8 mouse cellular contexts compared by ENCODE assay signal in genomic region chr19:53901931-53902738, GRCm38 (mm10). TPM values are rescaled to one million over a fixed set of nuclear protein-coding genes. Genes with fewer than 3 reads are reported as not detected.
DNase-seq lines count a peak whose midpoint lies in the region; ATAC-seq lines count a peak whose summit lies in the region.

No protein-coding gene starts in this region.

- peak overlapping the region; percentile 67 for H3K4me2 ChIP-seq in heart, embryonic 15.5 days
- H3K4me2 ChIP-seq in forebrain, embryonic 15.5 days (replicated peaks) = peak overlapping the region; percentile 56
- peak overlapping the region; percentile 86 for H3K4me2 ChIP-seq in liver, embryonic 13.5 days
- H3K4me2 ChIP-seq in stomach, embryonic 15.5 days = peak overlapping the region; percentile 69

- WGBS in heart, embryonic 15.5 days = 33% methylated on average over 15 of the region's 15 CpGs
- 60% methylated on average over 15 of the region's 15 CpGs for WGBS in forebrain, embryonic 15.5 days
- 19% methylated on average over 15 of the region's 15 CpGs for WGBS in liver, embryonic 13.5 days (ENCODE audit: insufficient replicate concordance)
- WGBS in stomach, embryonic 15.5 days = 28% methylated on average over 15 of the region's 15 CpGs

- peaks cover 37% of the 10 kb centered on the region for H3K4me1 ChIP-seq in heart, embryonic 15.5 days (replicated peaks)
- peaks cover 26% of the 10 kb centered on the region for H3K4me1 ChIP-seq in forebrain, embryonic 15.5 days
- H3K4me1 ChIP-seq in liver, embryonic 13.5 days (replicated peaks) = peaks cover 48% of the 10 kb centered on the region
- H3K4me1 ChIP-seq in stomach, embryonic 15.5 days = peaks cover 13% of the 10 kb centered on the region

- H3K27me3 ChIP-seq in heart, embryonic 15.5 days = no peaks in the 10 kb centered on the region
- H3K27me3 ChIP-seq in forebrain, embryonic 15.5 days = no peaks in the 10 kb centered on the region
- H3K27me3 ChIP-seq in liver, embryonic 13.5 days = no peaks in the 10 kb centered on the region
- H3K27me3 ChIP-seq in stomach, embryonic 15.5 days (replicated peaks) = no peaks in the 10 kb centered on the region

- H3K4me3 ChIP-seq in heart, embryonic 15.5 days = peak overlapping the region; percentile 81
- H3K4me3 ChIP-seq in forebrain, embryonic 15.5 days = peak overlapping the region; percentile 95
- H3K4me3 ChIP-seq in liver, embryonic 13.5 days (replicated peaks) = peak overlapping the region; percentile 94
- H3K4me3 ChIP-seq in stomach, embryonic 15.5 days (replicated peaks) = peak overlapping the region; percentile 97

- peak overlapping the region; percentile 58 for H3K9ac ChIP-seq in heart, embryonic 15.5 days
- peak overlapping the region; percentile 84 for H3K9ac ChIP-seq in forebrain, embryonic 15.5 days (replicated peaks)
- H3K9ac ChIP-seq in liver, embryonic 13.5 days = peak overlapping the region; percentile 90
- no peak overlapping the region; the same call in 1 of the 2 replicates for H3K9ac ChIP-seq in stomach, embryonic 15.5 days

- DNase-seq in heart, postnatal 4 days = no peak
- peak; percentile 18 for DNase-seq in MN1 (ENCODE audit: low spot score)
- DNase-seq in liver, embryonic 13.5 days = peak; percentile 50
- DNase-seq in left cerebral cortex, adult 9 months (ENCODE audit: low spot score in 2 of 2) = no peak
- no peak for DNase-seq in kidney, postnatal 4 days

- no peaks in the 10 kb centered on the region for H3K9me3 ChIP-seq in heart, embryonic 15.5 days (replicated peaks)
- no peaks in the 10 kb centered on the region for H3K9me3 ChIP-seq in forebrain, embryonic 15.5 days
- no peaks in the 10 kb centered on the region for H3K9me3 ChIP-seq in liver, embryonic 13.5 days (replicated peaks)
- no peaks in the 10 kb centered on the region for H3K9me3 ChIP-seq in stomach, embryonic 15.5 days

- H3K36me3 ChIP-seq in heart, embryonic 15.5 days = no peaks in the 10 kb centered on the region
- no peaks in the 10 kb centered on the region for H3K36me3 ChIP-seq in forebrain, embryonic 15.5 days
- no peaks in the 10 kb centered on the region for H3K36me3 ChIP-seq in liver, embryonic 13.5 days
- H3K36me3 ChIP-seq in stomach, embryonic 15.5 days = no peaks in the 10 kb centered on the region

- ATAC-seq in heart, embryonic 15.5 days (replicated peaks; ENCODE audit: insufficient number of reproducible peaks, insufficient read depth, low FRiP score, low read depth) = no peak
- no peak for ATAC-seq in forebrain, embryonic 15.5 days (replicated peaks)
- ATAC-seq in liver, embryonic 13.5 days (ENCODE audit: low read depth) = peak; percentile 49
- ATAC-seq in stomach, embryonic 15.5 days (ENCODE audit: insufficient read depth, low FRiP score, low read depth) = no peak

- peak overlapping the region; percentile 82 for H3K27ac ChIP-seq in heart, embryonic 15.5 days
- peak overlapping the region; percentile 73 for H3K27ac ChIP-seq in forebrain, embryonic 15.5 days (replicated peaks)
- H3K27ac ChIP-seq in liver, embryonic 13.5 days = peak overlapping the region; percentile 91
- peak overlapping the region; percentile 87 for H3K27ac ChIP-seq in stomach, embryonic 15.5 days

RNA-seq across cellular contexts. Expression of gene Pdcd4, which starts 10.1 kb away (rescaled TPM):
- 35.9 and 38.2 TPM in 2 replicates for polyA plus RNA-seq in heart, embryonic 15.5 days (2015; fragmentation: Nextera tagmentation; extraction: Ambion mirVana)
- 10 to 100 TPM; 19.9 to 22.3 TPM for total RNA-seq in heart, postnatal 4 days (2021)
- polyA plus RNA-seq in forebrain, embryonic 15.5 days (2015; fragmentation: Nextera tagmentation; extraction: Ambion mirVana) = 90.4 and 94.7 TPM in 2 replicates
- polyA plus RNA-seq in liver, embryonic 13.5 days (2015; fragmentation: Nextera tagmentation; extraction: Ambion mirVana) = 19.3 and 23.4 TPM in 2 replicates
- polyA plus RNA-seq in stomach, embryonic 15.5 days (2015; fragmentation: Nextera tagmentation; extraction: Ambion mirVana) = 78.6 and 86.9 TPM in 2 replicates

RNA-seq across cellular contexts. Expression of gene Shoc2, which starts 42.0 kb away (rescaled TPM):
- 29.8 and 34.6 TPM in 2 replicates for polyA plus RNA-seq in heart, embryonic 15.5 days (2015; fragmentation: Nextera tagmentation; extraction: Ambion mirVana)
- 10 to 100 TPM; 37.3 to 39.6 TPM for total RNA-seq in heart, postnatal 4 days (2021)
- 54.8 and 55.2 TPM in 2 replicates for polyA plus RNA-seq in forebrain, embryonic 15.5 days (2015; fragmentation: Nextera tagmentation; extraction: Ambion mirVana)
- polyA plus RNA-seq in liver, embryonic 13.5 days (2015; fragmentation: Nextera tagmentation; extraction: Ambion mirVana) = 17.1 and 23.4 TPM in 2 replicates
- 42.8 and 48.4 TPM in 2 replicates for polyA plus RNA-seq in stomach, embryonic 15.5 days (2015; fragmentation: Nextera tagmentation; extraction: Ambion mirVana)

RNA-seq across cellular contexts. Expression of gene Bbip1, which starts 42.3 kb away (rescaled TPM):
- 46.7 and 62.8 TPM in 2 replicates for polyA plus RNA-seq in heart, embryonic 15.5 days (2015; fragmentation: Nextera tagmentation; extraction: Ambion mirVana)
- 10 to 100 TPM; 36.5 to 40.3 TPM for total RNA-seq in heart, postnatal 4 days (2021)
- 144 and 145 TPM in 2 replicates for polyA plus RNA-seq in forebrain, embryonic 15.5 days (2015; fragmentation: Nextera tagmentation; extraction: Ambion mirVana)
- 58.6 and 66.2 TPM in 2 replicates for polyA plus RNA-seq in liver, embryonic 13.5 days (2015; fragmentation: Nextera tagmentation; extraction: Ambion mirVana)
- 75.0 and 81.9 TPM in 2 replicates for polyA plus RNA-seq in stomach, embryonic 15.5 days (2015; fragmentation: Nextera tagmentation; extraction: Ambion mirVana)

Comparison
In these comparisons a context has a peak if more than half of its experiments do, and no peak if none do; other contexts are left out.
1. DNase-seq: peak in MN1 (single experiment) and liver, embryonic 13.5 days (single experiment); none in heart, postnatal 4 days (single experiment), left cerebral cortex, adult 9 months (0 of 2) and kidney, postnatal 4 days (0 of 2).
2. Peak in every context shown above with its lines, with median percentiles within 50 percentile points of each other: H3K27ac ChIP-seq, H3K4me2 ChIP-seq and H3K4me3 ChIP-seq.